Mouse (Mus musculus): ENCODE results near the gene Slc3a2. TPM values are rescaled to one million over a fixed set of nuclear protein-coding genes. Genes with fewer than 3 reads are reported as not detected.

The Slc3a2 gene
- polyA plus RNA-seq, 1 experiment, result not detected

DNA sequence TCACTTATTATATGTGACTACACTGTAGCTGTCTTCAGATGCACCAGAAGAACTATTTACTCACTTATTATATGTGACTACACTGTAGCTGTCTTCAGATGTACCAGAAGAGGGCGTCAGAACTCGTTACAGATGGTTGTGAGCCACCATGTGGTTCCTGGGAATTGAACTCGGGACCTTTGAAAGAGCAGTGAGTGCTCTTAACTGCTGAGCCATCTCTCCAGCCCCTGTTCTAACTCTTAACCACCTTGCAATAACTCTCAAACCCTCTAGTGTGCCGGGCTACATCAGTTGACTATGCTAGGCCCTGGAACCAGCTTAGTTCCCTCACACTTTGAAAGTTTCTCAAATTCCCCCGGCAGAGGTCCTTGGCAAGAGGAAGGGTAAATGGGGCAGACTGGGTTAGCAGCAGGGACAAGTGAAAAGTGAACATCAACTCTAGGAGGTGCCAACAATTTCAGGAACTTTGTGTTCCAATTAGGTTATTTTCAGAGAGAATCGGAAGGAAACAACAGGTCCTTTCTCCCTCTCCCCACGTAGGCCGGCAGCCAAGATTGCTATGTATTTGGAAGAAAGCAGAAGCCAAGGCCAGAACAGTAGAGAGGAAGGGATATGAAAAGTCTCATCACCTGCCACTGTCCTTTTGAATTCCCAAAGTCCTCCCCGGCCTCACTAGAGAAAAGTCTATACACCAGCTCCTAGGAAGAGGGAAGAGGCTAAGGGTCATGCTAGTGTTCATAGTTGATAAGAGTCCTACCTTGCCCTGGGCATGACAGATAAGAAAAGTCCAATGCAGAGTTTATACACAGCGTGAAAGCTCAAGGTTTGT lies 8.3 kb downstream of the Slc3a2 start:
- Histone ChIP-seq H3K27ac (ENCODE audit: insufficient read depth, low read depth, low read length) (no peak overlapping the region), H3K4me3 (ENCODE audit: insufficient read depth, low read depth, low read length) (no peak overlapping the region), H3K4me1 (ENCODE audit: control insufficient read depth, insufficient read depth, low read length) (peaks cover 6% of the 10 kb centered on the region)
- TF ChIP-seq POLR2A (IDR thresholded peaks at IDR 0.05; ENCODE audit: insufficient read depth, low read depth, low read length) (no peak), CTCF (IDR thresholded peaks at IDR 0.05; ENCODE audit: insufficient read depth, low read depth, low read length) (no peak)
- WGBS, result 55% methylated on average over 10 of the region's 10 CpGs

DNA sequence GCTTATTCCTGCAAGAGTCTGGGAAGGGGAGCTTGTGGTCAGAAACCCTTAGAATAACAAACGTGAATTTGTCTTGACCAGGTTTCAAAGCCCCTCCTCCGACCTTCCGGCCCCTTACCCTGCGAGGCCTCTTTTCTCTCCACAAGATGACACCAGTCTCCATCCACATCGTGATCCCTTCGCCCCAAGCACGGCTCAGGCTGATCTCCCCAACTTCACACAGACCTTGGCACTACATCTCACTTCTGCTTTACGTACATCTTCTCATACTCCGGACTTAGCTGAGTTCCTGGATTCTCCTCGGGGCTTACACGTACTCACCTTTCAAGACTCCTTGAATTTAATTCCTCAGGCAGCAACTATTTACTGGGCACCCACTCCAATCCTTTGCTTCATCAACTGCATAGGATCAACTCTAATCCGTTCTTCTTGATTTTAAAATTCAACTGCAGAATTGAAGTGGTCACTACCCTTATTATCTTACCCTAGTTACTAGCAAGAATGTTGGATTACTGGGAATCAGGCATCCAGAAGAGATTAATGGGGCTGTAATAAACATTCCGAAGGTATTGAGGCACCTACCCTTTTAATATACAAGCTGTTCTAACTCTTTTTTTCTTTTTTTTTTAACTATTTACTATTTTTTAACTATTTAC lies 9.0 kb downstream of the Slc3a2 start:
- no peak for TF ChIP-seq POLR2A (IDR thresholded peaks at IDR 0.05; ENCODE audit: insufficient read depth, low read depth, low read length)
- TF ChIP-seq CTCF (IDR thresholded peaks at IDR 0.05; ENCODE audit: insufficient read depth, low read depth, low read length), result no peak
- Histone ChIP-seq H3K4me1 (ENCODE audit: control insufficient read depth, insufficient read depth, low read length) (peaks cover 6% of the 10 kb centered on the region), H3K27ac (ENCODE audit: insufficient read depth, low read depth, low read length) (0 out of 2 replicates have a peak overlapping the region, but pooled peaks have one; percentile 22), H3K4me3 (ENCODE audit: insufficient read depth, low read depth, low read length) (peak overlapping the region; percentile 92)
- WGBS, result 4% methylated on average over 13 of the region's 13 CpGs

DNA sequence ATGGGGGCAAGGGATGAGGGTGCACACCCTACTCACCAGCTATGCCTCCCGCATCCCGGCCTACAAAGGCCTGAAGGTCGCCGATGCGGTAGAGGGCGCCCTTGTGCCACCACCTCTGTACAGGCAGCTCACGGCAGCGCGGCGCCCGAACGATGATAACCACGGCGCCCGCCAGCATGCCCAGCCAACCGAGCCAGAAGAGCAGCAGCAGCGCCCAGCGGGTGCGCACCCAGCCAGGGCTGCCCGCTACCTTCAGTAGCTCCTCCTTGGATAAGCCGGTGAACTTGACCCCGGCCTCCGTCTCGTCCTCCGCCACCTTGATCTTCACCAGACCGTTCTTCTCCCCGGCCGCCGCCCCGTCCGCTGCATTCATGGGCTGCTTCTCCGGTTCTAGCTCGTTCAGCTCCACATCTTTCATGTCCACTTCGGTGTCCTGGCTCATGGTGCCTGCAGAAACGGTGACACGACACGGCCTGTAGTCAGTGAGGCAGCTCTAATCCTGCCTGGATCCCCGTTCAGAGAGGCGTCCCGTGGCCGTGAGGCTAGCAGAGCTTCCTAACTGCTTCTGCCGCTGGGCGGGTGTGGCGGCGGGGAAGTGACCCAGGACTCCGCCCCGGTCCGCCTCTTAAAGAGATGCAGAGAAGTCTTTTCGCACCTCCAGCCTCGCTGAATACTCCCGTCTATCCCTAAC lies 9.7 kb downstream of the Slc3a2 start:
- under 1% methylated on average over 51 of the region's 51 CpGs for WGBS
- H3K4me3 ChIP-seq (ENCODE audit: insufficient read depth, low read depth, low read length), result peak overlapping the region; percentile 92
- TF ChIP-seq POLR2A (IDR thresholded peaks at IDR 0.05; ENCODE audit: insufficient read depth, low read depth, low read length) (peak; percentile 64), CTCF (IDR thresholded peaks at IDR 0.05; ENCODE audit: insufficient read depth, low read depth, low read length) (peak; percentile 74)
- H3K27ac ChIP-seq (ENCODE audit: insufficient read depth, low read depth, low read length), result peak overlapping the region; percentile 87
- peaks cover 6% of the 10 kb centered on the region for H3K4me1 ChIP-seq (ENCODE audit: control insufficient read depth, insufficient read depth, low read length)

DNA sequence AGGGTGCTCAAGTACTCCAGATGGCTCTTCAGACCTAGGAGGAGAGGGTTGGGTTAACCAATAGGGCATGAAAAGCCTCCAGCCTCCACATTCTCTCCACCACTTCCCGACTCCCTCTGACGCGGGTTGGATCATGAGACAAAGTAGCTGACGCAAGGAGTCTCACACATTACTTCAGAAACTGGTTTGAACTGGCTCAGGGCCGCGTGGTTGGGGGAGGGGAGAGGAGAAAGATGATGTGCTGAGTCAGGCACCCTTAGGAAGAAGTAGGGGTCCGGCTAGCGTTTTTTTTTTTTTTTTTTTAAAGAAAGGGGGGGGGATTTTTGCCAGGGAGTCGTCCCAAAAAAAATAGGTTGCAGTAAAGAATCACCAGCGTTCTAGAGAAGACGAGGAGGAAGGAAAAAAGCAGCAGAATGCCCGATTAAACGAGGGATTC lies 10.3 kb downstream of the Slc3a2 start:
- peaks cover 6% of the 10 kb centered on the region for H3K4me1 ChIP-seq (ENCODE audit: control insufficient read depth, insufficient read depth, low read length)
- peak overlapping the region; percentile 92 for H3K4me3 ChIP-seq (ENCODE audit: insufficient read depth, low read depth, low read length)
- peak overlapping the region; percentile 77 for H3K27ac ChIP-seq (ENCODE audit: insufficient read depth, low read depth, low read length)
- TF ChIP-seq POLR2A (IDR thresholded peaks at IDR 0.05; ENCODE audit: insufficient read depth, low read depth, low read length) (no peak), CTCF (IDR thresholded peaks at IDR 0.05; ENCODE audit: insufficient read depth, low read depth, low read length) (no peak)
- WGBS, result 0% methylated on average over 13 of the region's 13 CpGs

DNA sequence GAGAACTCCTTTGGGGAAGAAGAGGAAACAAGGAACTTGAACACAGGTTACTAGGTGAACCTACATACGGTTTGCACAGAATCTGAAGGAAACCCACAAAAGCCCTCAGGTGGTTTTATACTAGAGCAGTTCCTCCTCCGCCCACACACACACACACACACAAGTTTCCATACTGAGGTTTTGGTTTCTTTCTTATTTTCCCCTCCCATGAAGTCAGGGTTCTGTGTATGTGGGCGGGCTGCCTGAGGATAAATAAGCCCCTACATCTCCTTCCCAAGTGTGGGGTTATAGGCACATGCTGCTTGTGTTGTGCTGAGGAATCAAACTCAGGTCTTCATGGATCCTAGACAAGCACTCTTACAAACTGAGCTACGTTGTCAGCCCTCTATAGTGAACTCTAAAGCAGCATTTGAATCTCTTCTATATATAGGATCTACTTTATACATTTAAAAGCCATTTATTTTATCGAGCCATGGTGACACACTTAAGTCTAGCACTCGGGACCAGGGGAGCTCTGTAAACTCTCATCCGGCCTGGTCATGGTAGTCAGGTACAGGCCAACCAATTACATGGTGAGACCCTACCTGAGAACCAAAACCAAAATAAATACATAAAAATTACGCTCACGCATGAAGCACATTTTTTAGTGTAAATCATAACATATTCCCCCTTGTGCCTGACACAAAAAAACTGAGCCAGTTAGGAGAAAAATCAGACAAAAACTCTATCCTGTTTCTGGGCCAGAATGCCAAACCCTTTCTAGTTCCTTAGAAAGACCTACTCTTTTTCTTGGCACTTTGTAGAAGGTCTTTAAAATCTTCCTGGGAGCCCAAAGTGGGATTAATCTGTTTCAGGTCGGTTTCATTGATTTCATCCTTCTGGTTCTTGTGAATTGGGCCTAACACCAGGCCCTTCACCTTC lies 11.0 kb downstream of the Slc3a2 start:
- Histone ChIP-seq H3K27ac (ENCODE audit: insufficient read depth, low read depth, low read length) (peak overlapping the region; percentile 77), H3K4me3 (ENCODE audit: insufficient read depth, low read depth, low read length) (peak overlapping the region; percentile 92), H3K4me1 (ENCODE audit: control insufficient read depth, insufficient read depth, low read length) (peaks cover 6% of the 10 kb centered on the region)
- 34% methylated on average over 10 of the region's 10 CpGs for WGBS
- TF ChIP-seq CTCF (IDR thresholded peaks at IDR 0.05; ENCODE audit: insufficient read depth, low read depth, low read length), result no peak
- no peak for TF ChIP-seq POLR2A (IDR thresholded peaks at IDR 0.05; ENCODE audit: insufficient read depth, low read depth, low read length)

DNA sequence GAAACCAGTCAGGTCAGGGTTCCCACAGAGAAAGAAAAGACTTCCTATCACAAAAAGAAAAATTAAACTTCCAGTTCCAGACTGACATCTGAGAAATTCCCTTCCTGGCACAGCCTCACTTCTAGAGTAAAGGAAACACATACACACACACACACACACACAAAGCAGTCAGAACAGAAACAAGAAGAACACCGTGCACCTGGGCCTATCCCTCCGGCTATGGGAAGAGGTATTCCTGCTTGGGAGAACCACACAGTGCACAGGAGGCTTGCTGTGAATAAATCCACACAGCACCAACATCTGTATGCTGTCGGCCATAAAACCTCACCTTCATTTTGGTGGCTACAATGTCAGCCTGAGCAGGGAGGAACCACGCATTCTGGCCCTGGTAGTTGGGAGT lies 11.7 kb downstream of the Slc3a2 start:
- Histone ChIP-seq H3K4me1 (ENCODE audit: control insufficient read depth, insufficient read depth, low read length) (peaks cover 6% of the 10 kb centered on the region), H3K4me3 (ENCODE audit: insufficient read depth, low read depth, low read length) (peak overlapping the region; percentile 9), H3K27ac (ENCODE audit: insufficient read depth, low read depth, low read length) (no peak overlapping the region)
- no peak for TF ChIP-seq CTCF (IDR thresholded peaks at IDR 0.05; ENCODE audit: insufficient read depth, low read depth, low read length)
- TF ChIP-seq POLR2A (IDR thresholded peaks at IDR 0.05; ENCODE audit: insufficient read depth, low read depth, low read length), result no peak
- 40% methylated on average over 4 of the region's 4 CpGs for WGBS

DNA sequence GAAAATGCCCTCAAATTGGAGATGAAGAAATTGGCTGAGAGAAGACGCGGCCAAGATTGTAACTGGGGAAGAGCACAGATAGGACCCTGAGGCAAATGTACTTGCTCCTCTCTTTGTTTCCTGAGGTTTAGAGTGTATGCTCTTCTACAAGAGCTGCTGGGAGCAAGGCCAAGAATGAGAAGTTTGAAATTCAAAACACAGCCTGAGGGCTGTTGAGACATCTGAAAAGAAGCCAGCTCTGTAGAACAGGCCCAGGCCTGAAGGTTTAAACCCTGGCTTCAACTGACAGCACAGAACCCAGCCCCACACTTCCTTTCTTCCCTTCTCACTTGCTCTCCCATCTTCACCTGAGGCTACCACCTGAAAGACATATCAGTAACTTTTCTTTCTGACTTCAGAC lies 13.1 kb downstream of the Slc3a2 start:
- Histone ChIP-seq H3K4me3 (ENCODE audit: insufficient read depth, low read depth, low read length) (no peak overlapping the region), H3K27ac (ENCODE audit: insufficient read depth, low read depth, low read length) (no peak overlapping the region), H3K4me1 (ENCODE audit: control insufficient read depth, insufficient read depth, low read length) (peaks cover 6% of the 10 kb centered on the region)
- TF ChIP-seq POLR2A (IDR thresholded peaks at IDR 0.05; ENCODE audit: insufficient read depth, low read depth, low read length) (no peak), CTCF (IDR thresholded peaks at IDR 0.05; ENCODE audit: insufficient read depth, low read depth, low read length) (no peak)
- WGBS, result 57% methylated on average over 2 of the region's 2 CpGs

DNA sequence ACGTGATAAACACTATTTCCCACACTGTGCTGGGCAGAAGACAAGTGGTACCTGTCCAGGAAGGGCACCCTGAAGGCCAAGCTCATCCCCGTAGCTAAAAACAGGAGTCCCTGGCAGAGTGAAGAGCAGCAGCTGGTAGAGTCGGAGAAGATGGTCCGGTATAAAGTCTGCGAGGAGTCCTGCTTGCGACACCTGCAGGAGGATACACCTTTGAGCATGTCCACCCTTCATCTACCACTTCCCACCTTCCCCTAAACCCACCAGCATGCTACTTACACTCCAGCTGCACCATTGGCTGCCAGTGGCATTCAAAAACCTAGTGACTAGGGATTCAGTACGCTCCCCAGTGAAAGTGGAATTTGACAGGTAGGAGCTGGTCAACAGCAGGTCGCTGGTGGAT lies 14.2 kb downstream of the Slc3a2 start:
- Histone ChIP-seq H3K27ac (ENCODE audit: insufficient read depth, low read depth, low read length) (no peak overlapping the region), H3K4me1 (ENCODE audit: control insufficient read depth, insufficient read depth, low read length) (peaks cover 5% of the 10 kb centered on the region), H3K4me3 (ENCODE audit: insufficient read depth, low read depth, low read length) (no peak overlapping the region)
- 92% methylated on average over 8 of the region's 8 CpGs for WGBS
- TF ChIP-seq POLR2A (IDR thresholded peaks at IDR 0.05; ENCODE audit: insufficient read depth, low read depth, low read length), result no peak
- TF ChIP-seq CTCF (IDR thresholded peaks at IDR 0.05; ENCODE audit: insufficient read depth, low read depth, low read length), result no peak

Measured in olfactory bulb, adult 2 months (tissue).